Mouse (Mus musculus) small intestine, adult 2 months (tissue): ENCODE measurements around the gene Syne3.

Experiments used
- CTCF ChIP-seq: fragments of 200-500 bp; IDR thresholded peaks from 2 replicates; pipeline ENCODE4 v1.5.1; 2012; ENCODE audit warnings: low read depth, mild to moderate bottlenecking, control low read depth, inconsistent platforms, low read length, moderate library complexity, mixed read lengths; ENCODE audit not compliant: insufficient replicate concordance, insufficient read length; ENCODE audit errors: extremely low read depth
- POLR2A ChIP-seq: fragments of 200-500 bp; IDR thresholded peaks from 2 replicates; pipeline ENCODE4 v1.6.1; 2012; ENCODE audit warnings: low read depth, mild to moderate bottlenecking, control low read depth, inconsistent platforms, low read length, moderate library complexity

- TF ChIP-seq POLR2A (no peak), CTCF (no peak)
Measured at GRCm38 (mm10) chr12:105009370-105010212, at the start of gene Syne3.
